23 mouse cellular contexts compared by ENCODE assay signal in genomic region chr8:61217017-61217416, GRCm38 (mm10). TPM values are rescaled to one million over a fixed set of nuclear protein-coding genes. Genes with fewer than 3 reads are reported as not detected.
DNase-seq lines count a peak whose midpoint lies in the region; ATAC-seq lines count a peak whose summit lies in the region.
"Had no signal": no experiment of that assay in that cellular context is flagged by ENCODE, and none has a peak within 500 bp of the region (broad histone marks: within the 10 kb centered on the region; RNA-seq: fewer than 3 reads in every experiment).

No protein-coding gene starts in this region.

- H3K4me1 ChIP-seq in heart, embryonic 13.5 days = peaks cover 10% of the 10 kb centered on the region
- H3K4me1 ChIP-seq in lung, embryonic 16.5 days (replicated peaks; ENCODE audit: control insufficient read depth, insufficient read depth, low read length) = peaks cover 9% of the 10 kb centered on the region

- H3K27ac ChIP-seq in heart, embryonic 13.5 days (replicated peaks) = peak overlapping the region; percentile 59
- H3K27ac ChIP-seq in lung, embryonic 16.5 days (ENCODE audit: low read length) = peak overlapping the region; percentile 74
- H3K27ac ChIP-seq: embryonic facial prominence, embryonic 13.5 days; midbrain, embryonic 10.5 days; stomach, embryonic 15.5 days had no signal

- intact Hi-C loops in heart, postnatal 36 days (cut with DNase I) = no loop called here

- DNase-seq in embryo, embryonic 9.5 days (ENCODE audit: extremely low spot score) = peak; percentile 15
- DNase-seq in embryo, embryonic 10.5 days (ENCODE audit: low spot score) = no peak
- DNase-seq in heart, postnatal 36 days = no peak
- DNase-seq in lung, adult 18-20 months = no peak
- DNase-seq in adrenal gland, postnatal 36 days = no peak
- DNase-seq in layer of hippocampus, adult 11-12 months (ENCODE audit: low spot score) = no peak
- DNase-seq: adrenal gland, postnatal 25 days; cerebellum, adult 11-12 months; cerebellum, postnatal 25 days; kidney, postnatal 14 days; retina, postnatal 1 day; thymus, adult 18-20 months; thymus, postnatal 4 days had no signal

- no peaks in the 10 kb centered on the region for H3K9me3 ChIP-seq in heart, embryonic 13.5 days
- no peaks in the 10 kb centered on the region for H3K9me3 ChIP-seq in lung, embryonic 16.5 days (ENCODE audit: control insufficient read depth, low read length)
- H3K9me3 ChIP-seq: embryonic facial prominence, embryonic 13.5 days; midbrain, embryonic 10.5 days; stomach, embryonic 15.5 days had no signal

- peaks cover 17% of the 10 kb centered on the region for H3K27me3 ChIP-seq in heart, embryonic 13.5 days (replicated peaks)
- H3K27me3 ChIP-seq in lung, embryonic 16.5 days (ENCODE audit: control insufficient read depth, insufficient read depth, low read depth, low read length) = no peaks in the 10 kb centered on the region
- H3K27me3 ChIP-seq: embryonic facial prominence, embryonic 13.5 days; stomach, embryonic 15.5 days had no signal

- H3K4me3 ChIP-seq in heart, embryonic 13.5 days = no peak overlapping the region
- H3K4me3 ChIP-seq in lung, embryonic 16.5 days (ENCODE audit: low read length) = no peak overlapping the region
- H3K4me3 ChIP-seq: embryonic facial prominence, embryonic 13.5 days; midbrain, embryonic 10.5 days; stomach, embryonic 15.5 days had no signal

- 48% methylated on average over 3 of the region's 3 CpGs for WGBS in heart, embryonic 13.5 days
- 45% methylated on average over 3 of the region's 3 CpGs for WGBS in lung, embryonic 16.5 days

- no peak for ATAC-seq in heart, embryonic 13.5 days (ENCODE audit: extremely low read depth, insufficient number of reproducible peaks, low FRiP score, low TSS enrichment)
- ATAC-seq in lung, embryonic 16.5 days (ENCODE audit: low read depth) = peak; percentile 86
- ATAC-seq: activated CD4-positive, CD25-positive, alpha-beta regulatory T cell, adult 4 months; CD4-positive, CD25-positive, alpha-beta regulatory T cell, adult 4 months; hindbrain, embryonic 16.5 days; intestine, postnatal 0 days had no signal

- peak overlapping the region; percentile 34; the same call in 1 of the 2 replicates for H3K4me2 ChIP-seq in heart, embryonic 13.5 days
- H3K4me2 ChIP-seq in lung, embryonic 16.5 days (ENCODE audit: low read depth, low read length) = peak overlapping the region; percentile 39
- H3K4me2 ChIP-seq: embryonic facial prominence, embryonic 13.5 days; liver, embryonic 11.5 days; stomach, embryonic 15.5 days had no signal

- no peak overlapping the region for H3K9ac ChIP-seq in heart, embryonic 13.5 days
- H3K9ac ChIP-seq in lung, embryonic 16.5 days (ENCODE audit: low read length) = no peak overlapping the region
- H3K9ac ChIP-seq: embryonic facial prominence, embryonic 13.5 days; stomach, embryonic 15.5 days had no signal

- no peaks in the 10 kb centered on the region for H3K36me3 ChIP-seq in heart, embryonic 13.5 days
- H3K36me3 ChIP-seq in lung, embryonic 16.5 days (ENCODE audit: control insufficient read depth, insufficient read depth, low read length) = no peaks in the 10 kb centered on the region
- H3K36me3 ChIP-seq: embryonic facial prominence, embryonic 13.5 days; midbrain, embryonic 10.5 days; stomach, embryonic 15.5 days had no signal

RNA-seq across cellular contexts. Expression of gene Sh3rf1, which starts 6.7 kb away (rescaled TPM):
- polyA plus RNA-seq in heart, embryonic 13.5 days (2015; fragmentation: Nextera tagmentation; extraction: Ambion mirVana) = 4.8 and 5.3 TPM in 2 replicates
- total RNA-seq in heart, postnatal 36 days (2021) = 1 to 10 TPM; 5.7 to 6.5 TPM
- 17.8 and 18.7 TPM in 2 replicates for polyA plus RNA-seq in lung, embryonic 16.5 days (2015; fragmentation: Nextera tagmentation; extraction: Ambion mirVana)
- total RNA-seq in adrenal gland, postnatal 36 days (2021) = 10 to 100 TPM; 10.3 to 12.7 TPM
